Mouse (Mus musculus) cerebellum, adult 2 months (tissue): ENCODE measurements around the gene Zdhhc5.

Source experiments
- CTCF ChIP-seq: fragments of 200-500 bp; IDR thresholded peaks from 2 replicates; pipeline ENCODE4 v1.5.1; 2011; ENCODE audit warnings: low read depth, mild to moderate bottlenecking, control low read depth, low read length, moderate library complexity, borderline replicate concordance; ENCODE audit not compliant: insufficient read depth
- POLR2A ChIP-seq: fragments of 200-500 bp; IDR thresholded peaks from 2 replicates; pipeline ENCODE4 v1.6.1; 2011; ENCODE audit warnings: low read length, control low read depth, borderline replicate concordance; ENCODE audit not compliant: insufficient read depth

GRCm38 (mm10) chr2:84705295-84705694, 9.7 kb downstream of the Zdhhc5 start:
- TF ChIP-seq CTCF (no peak), POLR2A (no peak)
